Mouse (Mus musculus): ENCODE data around the gene Lrrk1.

DNA sequence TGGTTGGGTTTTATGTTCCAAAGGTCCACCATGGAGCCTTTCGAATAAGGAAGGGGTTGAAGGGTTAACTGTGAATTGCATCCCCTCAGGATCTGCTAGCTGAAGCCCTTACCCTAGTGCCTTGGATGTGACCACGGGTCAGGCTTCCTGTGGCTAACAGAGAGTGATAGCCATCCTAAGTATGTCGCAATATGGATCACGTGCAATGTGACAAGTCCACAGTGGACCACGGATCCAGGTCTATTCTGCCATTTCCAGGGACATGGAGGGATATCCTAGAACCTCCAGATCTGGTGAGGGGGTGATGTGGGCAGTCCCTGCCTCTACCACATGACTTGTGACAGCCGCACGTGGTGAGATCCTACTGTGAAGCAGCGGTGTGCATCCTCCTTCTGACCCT is 133.2 kb downstream of the Lrrk1 start:
- TF ChIP-seq ZNF384 (IDR thresholded peaks at IDR 0.05; ENCODE audit: low read depth, low read length) (no peak), CHD2 (IDR thresholded peaks at IDR 0.05; ENCODE audit: low read depth, low read length) (no peak), HCFC1 (IDR thresholded peaks at IDR 0.05; ENCODE audit: borderline replicate concordance, insufficient read depth, low read length) (no peak)

Data from ES-E14 (cell line).